28 mouse cellular contexts compared by ENCODE assay signal in the genomic region with DNA sequence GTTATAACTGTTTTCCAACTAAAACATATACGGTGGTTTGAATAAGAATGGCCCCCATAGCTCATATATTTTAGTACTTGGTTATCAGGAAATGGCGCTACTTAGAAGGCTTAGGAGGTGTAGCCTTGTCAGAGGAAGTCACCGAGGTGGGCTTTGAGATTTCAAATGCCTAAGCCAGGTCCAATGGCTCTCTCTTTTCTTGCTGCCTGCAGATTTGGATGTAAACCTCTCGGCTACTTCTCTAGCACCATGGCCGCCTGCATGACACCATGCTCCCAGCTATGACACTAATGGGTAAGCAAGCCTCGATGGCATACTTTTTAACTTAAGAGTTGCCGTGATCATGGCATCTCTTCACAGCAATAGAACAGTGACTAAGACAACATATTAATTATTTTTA.
"Had no signal": no experiment of that assay in that cellular context is flagged by ENCODE, and none has a peak within 500 bp of the region (broad histone marks: within the 10 kb centered on the region; RNA-seq: fewer than 3 reads in every experiment).

No protein-coding gene starts in this region.

- H3K4me3 ChIP-seq: embryonic facial prominence, embryonic 10.5 days; embryonic facial prominence, embryonic 12.5 days; embryonic facial prominence, embryonic 13.5 days; embryonic facial prominence, embryonic 15.5 days; erythroblast, embryonic 14.5 days; forebrain, embryonic 10.5 days; forebrain, embryonic 12.5 days; forebrain, embryonic 13.5 days; forebrain, embryonic 15.5 days; gastrocnemius, adult 2 months had no signal

- H3K27me3 ChIP-seq: embryonic facial prominence, embryonic 12.5 days; embryonic facial prominence, embryonic 13.5 days; embryonic facial prominence, embryonic 15.5 days; forebrain, embryonic 12.5 days; forebrain, embryonic 13.5 days; forebrain, embryonic 15.5 days had no signal

- H3K9me3 ChIP-seq: embryonic facial prominence, embryonic 10.5 days; embryonic facial prominence, embryonic 12.5 days; embryonic facial prominence, embryonic 13.5 days; embryonic facial prominence, embryonic 15.5 days; forebrain, embryonic 10.5 days; forebrain, embryonic 12.5 days; forebrain, embryonic 13.5 days; forebrain, embryonic 15.5 days had no signal

- H3K36me3 ChIP-seq: embryonic facial prominence, embryonic 10.5 days; embryonic facial prominence, embryonic 12.5 days; embryonic facial prominence, embryonic 13.5 days; embryonic facial prominence, embryonic 15.5 days; forebrain, embryonic 10.5 days; forebrain, embryonic 12.5 days; forebrain, embryonic 15.5 days had no signal

- H3K4me2 ChIP-seq: embryonic facial prominence, embryonic 12.5 days; embryonic facial prominence, embryonic 13.5 days; embryonic facial prominence, embryonic 15.5 days; forebrain, embryonic 12.5 days; forebrain, embryonic 13.5 days; forebrain, embryonic 15.5 days had no signal

- H3K4me1 ChIP-seq: embryonic facial prominence, embryonic 10.5 days; embryonic facial prominence, embryonic 12.5 days; embryonic facial prominence, embryonic 13.5 days; embryonic facial prominence, embryonic 15.5 days; forebrain, embryonic 15.5 days had no signal

- ATAC-seq: forebrain, embryonic 13.5 days; forebrain, embryonic 14.5 days; forebrain, embryonic 15.5 days; forebrain, embryonic 16.5 days; forebrain, postnatal 0 days had no signal

- H3K27ac ChIP-seq: embryonic facial prominence, embryonic 10.5 days; embryonic facial prominence, embryonic 12.5 days; embryonic facial prominence, embryonic 13.5 days; embryonic facial prominence, embryonic 15.5 days; forebrain, embryonic 10.5 days; forebrain, embryonic 12.5 days; forebrain, embryonic 13.5 days; forebrain, embryonic 15.5 days; gastrocnemius, adult 2 months had no signal

- DNase-seq: cerebellum, adult 18-20 months; cerebellum, adult 2 months; cerebellum, adult 8-10 months; cerebellum, adult 9-10 months; cerebellum, adult 9-11 months; cerebellum, postnatal 10 days; cerebellum, postnatal 14 days; cerebellum, postnatal 25 days; cerebellum, postnatal 36 days; embryo, embryonic 11 days; forebrain, postnatal 0 days; gastrocnemius, adult 2 months; gastrocnemius, postnatal 10 days; gastrocnemius, postnatal 14 days; gastrocnemius, postnatal 25 days; gastrocnemius, postnatal 36 days; heart, adult 18-20 months had no signal

- H3K9ac ChIP-seq: embryonic facial prominence, embryonic 12.5 days; embryonic facial prominence, embryonic 13.5 days; embryonic facial prominence, embryonic 15.5 days; forebrain, embryonic 12.5 days; forebrain, embryonic 13.5 days; forebrain, embryonic 15.5 days; forebrain, postnatal 0 days had no signal
